Mouse (Mus musculus) ES-E14 (cell line): ENCODE measurements around the gene Ppp1r10. TPM values are rescaled to one million over a fixed set of nuclear protein-coding genes. Genes with fewer than 3 reads are reported as not detected.

Experiments
- DNase-seq: peaks from one replicate; pipeline ENCODE4 v3.0.0-alpha.2; 2013; ENCODE audit warnings: low read depth, low spot score
- H3K27ac ChIP-seq: 2 replicates; pipeline ENCODE4 v1.5.1; 2012; ENCODE audit warnings: low read depth, mild to moderate bottlenecking, low read length, moderate library complexity, mixed read lengths; ENCODE audit not compliant: poor library complexity, insufficient read depth, severe bottlenecking
- H3K36me3 ChIP-seq: 2 replicates; pipeline ENCODE4 v1.6.1; 2012; ENCODE audit warnings: mild to moderate bottlenecking, low read length, moderate library complexity, mixed read lengths; ENCODE audit not compliant: control insufficient read depth, poor library complexity, insufficient read depth, severe bottlenecking
- H3K4me1 ChIP-seq, 2 experiments: fragments of 150-350 bp in 1 of 2; sonication (generic) in 1 of 2; 2 replicates each; pipeline ENCODE4 v1.6.1; 2012; ENCODE audit warnings: low read length in 2 of 2, mild to moderate bottlenecking in 1 of 2, mixed read lengths in 1 of 2; ENCODE audit not compliant: control insufficient read depth in 2 of 2, insufficient read depth in 2 of 2, poor library complexity in 1 of 2
- H3K4me3 ChIP-seq, 2 experiments: fragments of 150-350 bp in 1 of 2; sonication (generic) in 1 of 2; 2 replicates each; pipeline ENCODE4 v1.5.1; 2012; ENCODE audit warnings: low read length in 2 of 2, low read depth in 1 of 2, mild to moderate bottlenecking in 1 of 2, mixed read lengths in 1 of 2; ENCODE audit not compliant: insufficient read depth in 1 of 2, poor library complexity in 1 of 2, severe bottlenecking in 1 of 2
- H3K9ac ChIP-seq: 2 replicates; pipeline ENCODE4 v1.6.1; 2012; ENCODE audit warnings: low read depth, mild to moderate bottlenecking, low read length, mixed read lengths; ENCODE audit not compliant: poor library complexity, insufficient read depth, severe bottlenecking
- H3K9me3 ChIP-seq: fragments of 150-350 bp; sonication (generic); 2 replicates; pipeline ENCODE4 v1.6.1; 2012; ENCODE audit warnings: low read depth, mild to moderate bottlenecking, low read length; ENCODE audit not compliant: control insufficient read depth, insufficient read depth
- CHD2 ChIP-seq: IDR thresholded peaks from 2 replicates; pipeline ENCODE4 v1.6.1; 2014; ENCODE audit warnings: mild to moderate bottlenecking, low read depth, low read length, inconsistent platforms
- HCFC1 ChIP-seq: IDR thresholded peaks from 2 replicates; pipeline ENCODE4 v1.6.1; 2012; ENCODE audit warnings: low read length, inconsistent platforms, borderline replicate concordance; ENCODE audit not compliant: insufficient read depth
- MAFK ChIP-seq: IDR thresholded peaks from 2 replicates; pipeline ENCODE4 v1.6.1; 2014; ENCODE audit warnings: mild to moderate bottlenecking, low read depth, low read length, inconsistent platforms; ENCODE audit not compliant: insufficient read depth
- ZC3H11A ChIP-seq: IDR thresholded peaks from 2 replicates; pipeline ENCODE4 v1.6.1; 2012; ENCODE audit warnings: low read depth, mild to moderate bottlenecking, inconsistent platforms, low read length, borderline replicate concordance
- ZNF384 ChIP-seq: IDR thresholded peaks from 2 replicates; pipeline ENCODE4 v1.6.1; 2012; ENCODE audit warnings: low read depth, low read length, inconsistent platforms
- in situ Hi-C, 2 experiments: fragments of 600-800 bp; cut with MboI; formaldehyde crosslinking; loops; one replicate each; pipeline ENCODE4 v1.15.1; 2025; ENCODE audit warnings: low sequenced_read_pairs in 2 of 2, inconsistent platforms in 1 of 2; ENCODE audit not compliant: unreplicated experiment in 2 of 2
- total RNA-seq: library from RNA; depleted of rRNA; stranded (reverse); fragments of 300-350 nt; gene quantifications from 2 replicates; pipeline ENCODE4 v1.2.3, GENCODE M21; 2012

The Ppp1r10 gene
- total RNA-seq, 1 experiment = 64.8 TPM

GRCm38 (mm10) chr17:35919864-35920301 is 3.6 kb downstream of the Ppp1r10 start:
- Histone ChIP-seq H3K27ac (peak overlapping the region; percentile 68; the same call in 1 of the 2 replicates), H3K9ac (no peak overlapping the region; the same call in 1 of the 2 replicates), H3K4me1 (peaks cover 0 to 6% of the 10 kb centered on the region in 2 experiments; a peak in 2 of 4 replicates), H3K4me3 (peak overlapping the region in 1 of 2 experiments; percentile 46; a peak in 1 of 4 replicates), H3K36me3 (peaks cover 35% of the 10 kb centered on the region), H3K9me3 (no peaks in the 10 kb centered on the region)
- DNase-seq = no peak
- TF ChIP-seq MAFK (no peak), CHD2 (no peak), HCFC1 (no peak)
- in situ Hi-C loops = no loop called here

- Histone ChIP-seq H3K9me3 (no peaks in the 10 kb centered on the region), H3K4me1 (peaks cover 0 to 6% of the 10 kb centered on the region in 2 experiments; a peak in 2 of 4 replicates), H3K27ac (no peak overlapping the region), H3K4me3 (no peak overlapping the region), H3K9ac (no peak overlapping the region), H3K36me3 (peaks cover 39% of the 10 kb centered on the region)
- no peak for TF ChIP-seq MAFK
- TF ChIP-seq ZNF384 = no peak
- TF ChIP-seq HCFC1 = no peak
- TF ChIP-seq ZC3H11A = no peak
- DNase-seq = no peak
- in situ Hi-C loops = no loop called here
Observed at GRCm38 (mm10) chr17:35920384-35920783, 4.2 kb downstream of the Ppp1r10 start.

GRCm38 (mm10) chr17:35920862-35921562 is 4.8 kb downstream of the Ppp1r10 start:
- peaks cover 39% of the 10 kb centered on the region for H3K36me3 ChIP-seq
- no peak overlapping the region; the same call in 1 of the 2 replicates for H3K9ac ChIP-seq
- no peak for DNase-seq
- no peaks in the 10 kb centered on the region for H3K9me3 ChIP-seq
- TF ChIP-seq CHD2 (no peak), HCFC1 (no peak), ZNF384 (no peak), MAFK (no peak), ZC3H11A (no peak)
- H3K27ac ChIP-seq = no peak overlapping the region
- H3K4me1 ChIP-seq = peaks cover 0 to 6% of the 10 kb centered on the region in 2 experiments; a peak in 2 of 4 replicates
- in situ Hi-C loops = no loop called here
- H3K4me3 ChIP-seq = no peak overlapping the region

GRCm38 (mm10) chr17:35921710-35922109 is 5.5 kb downstream of the Ppp1r10 start:
- Histone ChIP-seq H3K36me3 (peaks cover 46% of the 10 kb centered on the region), H3K4me1 (peaks cover 0 to 6% of the 10 kb centered on the region in 2 experiments; a peak in 2 of 4 replicates), H3K9me3 (no peaks in the 10 kb centered on the region), H3K27ac (no peak overlapping the region), H3K4me3 (no peak overlapping the region), H3K9ac (no peak overlapping the region)
- DNase-seq = no peak
- in situ Hi-C loops = no loop called here
- TF ChIP-seq ZNF384 (no peak), CHD2 (no peak), HCFC1 (no peak), ZC3H11A (no peak), MAFK (no peak)
